Mouse (Mus musculus): ENCODE data around the gene Gtf3c2. TPM values are rescaled to one million over a fixed set of nuclear protein-coding genes. Genes with fewer than 3 reads are reported as not detected.
A peak's percentile ranks its signal among the peaks of the same experiment; 100 is the strongest.
"Not testable (repeated sequence)": the region's sequence is repeated elsewhere in the genome, so short reads cannot be mapped to it uniquely, and the experiment has no call there.

Gtf3c2 gene
- polyA plus RNA-seq, 1 experiment from 2014 or later, result 70.3 TPM

GRCm38 (mm10) chr5:31219070-31219469 is 39.1 kb upstream of the Gtf3c2 start:
- Histone ChIP-seq H3K4me2 (ENCODE audit: low read length) (peak overlapping the region; percentile 85), H3K9me3 (ENCODE audit: control insufficient read depth, low read length) (no peaks in the 10 kb centered on the region), H3K4me3 (ENCODE audit: low read depth, low read length) (peak overlapping the region; percentile 98), H3K9ac (ENCODE audit: low read length) (peak overlapping the region; percentile 13; the same call in 1 of the 2 replicates), H3K27me3 (replicated peaks; ENCODE audit: control insufficient read depth, insufficient read depth, low read length) (no peaks in the 10 kb centered on the region), H3K4me1 (replicated peaks; ENCODE audit: control insufficient read depth, insufficient read depth, low read length) (peaks cover 6% of the 10 kb centered on the region; the same call in 1 of the 2 replicates), H3K36me3 (ENCODE audit: control insufficient read depth, insufficient read depth, low read length) (no peaks in the 10 kb centered on the region), H3K27ac (ENCODE audit: low read depth) (no peak overlapping the region)
- 0% methylated on average over 2 of the region's 2 CpGs for WGBS
- no peak for DNase-seq (ENCODE audit: low spot score)
- no peak for ATAC-seq (replicated peaks; ENCODE audit: low FRiP score, low TSS enrichment, low read depth)

- ATAC-seq (replicated peaks; ENCODE audit: low FRiP score, low TSS enrichment, low read depth) (no peak), DNase-seq (ENCODE audit: low spot score) (no peak)
- H3K9me3 ChIP-seq (ENCODE audit: control insufficient read depth, low read length), result no peaks in the 10 kb centered on the region
- no peak overlapping the region for H3K9ac ChIP-seq (ENCODE audit: low read length)
- no peak overlapping the region for H3K4me2 ChIP-seq (ENCODE audit: low read length)
- no peak overlapping the region for H3K27ac ChIP-seq (ENCODE audit: low read depth)
- no peaks in the 10 kb centered on the region for H3K27me3 ChIP-seq (replicated peaks; ENCODE audit: control insufficient read depth, insufficient read depth, low read length)
- peaks cover 6% of the 10 kb centered on the region; the same call in 1 of the 2 replicates for H3K4me1 ChIP-seq (replicated peaks; ENCODE audit: control insufficient read depth, insufficient read depth, low read length)
- whole genome bisulfite sequencing, result 44% methylated on average over 6 of the region's 7 CpGs
- H3K36me3 ChIP-seq (ENCODE audit: control insufficient read depth, insufficient read depth, low read length), result no peaks in the 10 kb centered on the region
- H3K4me3 ChIP-seq (ENCODE audit: low read depth, low read length), result no peak overlapping the region
These were observed 38.4 kb upstream of the Gtf3c2 start for GRCm38 (mm10) chr5:31218294-31218693.

- not testable (repeated sequence) for DNase-seq (ENCODE audit: low spot score); H3K4me3 ChIP-seq (ENCODE audit: low read depth, low read length)
These were observed 36.6 kb upstream of the Gtf3c2 start for GRCm38 (mm10) chr5:31216554-31216953.

DNA sequence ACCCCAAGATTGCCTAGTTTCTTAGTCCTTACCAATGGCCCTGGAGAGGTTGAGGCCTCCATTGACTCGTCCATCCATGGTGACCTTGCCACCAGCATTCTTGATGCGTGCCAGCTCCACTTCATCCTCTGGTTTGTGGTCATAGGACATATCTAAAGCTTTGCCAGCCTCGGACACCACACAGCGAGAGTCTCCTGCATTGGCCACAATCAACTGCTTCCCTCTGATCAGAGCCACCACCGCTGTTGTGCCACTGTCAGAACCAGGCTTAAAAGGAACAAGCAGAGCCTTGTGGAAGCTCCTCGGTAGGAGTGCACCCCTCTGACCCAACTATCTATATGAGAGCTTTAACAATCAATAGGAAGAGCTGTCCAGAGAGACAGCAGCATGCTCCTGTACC is 24.5 kb upstream of the Gtf3c2 start:
- H3K4me2 ChIP-seq (ENCODE audit: low read length), result no peak overlapping the region
- no peaks in the 10 kb centered on the region for H3K27me3 ChIP-seq (replicated peaks; ENCODE audit: control insufficient read depth, insufficient read depth, low read length)
- ATAC-seq (replicated peaks; ENCODE audit: low FRiP score, low TSS enrichment, low read depth), result no peak
- no peak overlapping the region for H3K27ac ChIP-seq (ENCODE audit: low read depth)
- peaks cover 65% of the 10 kb centered on the region for H3K36me3 ChIP-seq (ENCODE audit: control insufficient read depth, insufficient read depth, low read length)
- 94% methylated on average over 6 of the region's 6 CpGs for WGBS
- no peak for DNase-seq (ENCODE audit: low spot score)
- no peak overlapping the region for H3K9ac ChIP-seq (ENCODE audit: low read length)
- peaks cover 4% of the 10 kb centered on the region for H3K9me3 ChIP-seq (ENCODE audit: control insufficient read depth, low read length)
- H3K4me3 ChIP-seq (ENCODE audit: low read depth, low read length), result no peak overlapping the region
- H3K4me1 ChIP-seq (replicated peaks; ENCODE audit: control insufficient read depth, insufficient read depth, low read length), result peaks cover 14% of the 10 kb centered on the region

More at GRCm38 (mm10) chr5:31216554-31216953, 36.6 kb upstream of the Gtf3c2 start:
- H3K9me3 ChIP-seq (ENCODE audit: control insufficient read depth, low read length); H3K27ac ChIP-seq (ENCODE audit: low read depth); ATAC-seq (replicated peaks; ENCODE audit: low FRiP score, low TSS enrichment, low read depth); H3K9ac ChIP-seq (ENCODE audit: low read length); H3K36me3 ChIP-seq (ENCODE audit: control insufficient read depth, insufficient read depth, low read length); H3K4me2 ChIP-seq (ENCODE audit: low read length); H3K4me1 ChIP-seq (replicated peaks; ENCODE audit: control insufficient read depth, insufficient read depth, low read length); H3K27me3 ChIP-seq (replicated peaks; ENCODE audit: control insufficient read depth, insufficient read depth, low read length): not testable (repeated sequence)
- WGBS, result 87% methylated on average over 6 of the region's 6 CpGs

GRCm38 (mm10) chr5:31203866-31204265 is 23.9 kb upstream of the Gtf3c2 start:
- no peak for DNase-seq (ENCODE audit: low spot score)
- H3K4me3 ChIP-seq (ENCODE audit: low read depth, low read length), result no peak overlapping the region
- peaks cover 14% of the 10 kb centered on the region for H3K4me1 ChIP-seq (replicated peaks; ENCODE audit: control insufficient read depth, insufficient read depth, low read length)
- no peaks in the 10 kb centered on the region for H3K27me3 ChIP-seq (replicated peaks; ENCODE audit: control insufficient read depth, insufficient read depth, low read length)
- H3K27ac ChIP-seq (ENCODE audit: low read depth), result no peak overlapping the region
- H3K4me2 ChIP-seq (ENCODE audit: low read length), result no peak overlapping the region
- peaks cover 71% of the 10 kb centered on the region for H3K36me3 ChIP-seq (ENCODE audit: control insufficient read depth, insufficient read depth, low read length)
- H3K9ac ChIP-seq (ENCODE audit: low read length), result no peak overlapping the region
- WGBS, result 87% methylated on average over 2 of the region's 2 CpGs
- peaks cover 4% of the 10 kb centered on the region for H3K9me3 ChIP-seq (ENCODE audit: control insufficient read depth, low read length)
- ATAC-seq (replicated peaks; ENCODE audit: low FRiP score, low TSS enrichment, low read depth), result no peak

GRCm38 (mm10) chr5:31202933-31203332 is 23.0 kb upstream of the Gtf3c2 start:
- H3K36me3 ChIP-seq (ENCODE audit: control insufficient read depth, insufficient read depth, low read length), result peaks cover 79% of the 10 kb centered on the region
- peaks cover 14% of the 10 kb centered on the region for H3K4me1 ChIP-seq (replicated peaks; ENCODE audit: control insufficient read depth, insufficient read depth, low read length)
- H3K27me3 ChIP-seq (replicated peaks; ENCODE audit: control insufficient read depth, insufficient read depth, low read length), result no peaks in the 10 kb centered on the region
- H3K27ac ChIP-seq (ENCODE audit: low read depth), result peak overlapping the region; percentile 60; the same call in 1 of the 2 replicates
- H3K9me3 ChIP-seq (ENCODE audit: control insufficient read depth, low read length), result peaks cover 4% of the 10 kb centered on the region
- peak overlapping the region; percentile 56 for H3K4me2 ChIP-seq (ENCODE audit: low read length)
- no peak for DNase-seq (ENCODE audit: low spot score)
- no peak for ATAC-seq (replicated peaks; ENCODE audit: low FRiP score, low TSS enrichment, low read depth)
- H3K4me3 ChIP-seq (ENCODE audit: low read depth, low read length), result peak overlapping the region; percentile 55
- WGBS, result 88% methylated on average over 7 of the region's 7 CpGs
- H3K9ac ChIP-seq (ENCODE audit: low read length), result no peak overlapping the region

DNA sequence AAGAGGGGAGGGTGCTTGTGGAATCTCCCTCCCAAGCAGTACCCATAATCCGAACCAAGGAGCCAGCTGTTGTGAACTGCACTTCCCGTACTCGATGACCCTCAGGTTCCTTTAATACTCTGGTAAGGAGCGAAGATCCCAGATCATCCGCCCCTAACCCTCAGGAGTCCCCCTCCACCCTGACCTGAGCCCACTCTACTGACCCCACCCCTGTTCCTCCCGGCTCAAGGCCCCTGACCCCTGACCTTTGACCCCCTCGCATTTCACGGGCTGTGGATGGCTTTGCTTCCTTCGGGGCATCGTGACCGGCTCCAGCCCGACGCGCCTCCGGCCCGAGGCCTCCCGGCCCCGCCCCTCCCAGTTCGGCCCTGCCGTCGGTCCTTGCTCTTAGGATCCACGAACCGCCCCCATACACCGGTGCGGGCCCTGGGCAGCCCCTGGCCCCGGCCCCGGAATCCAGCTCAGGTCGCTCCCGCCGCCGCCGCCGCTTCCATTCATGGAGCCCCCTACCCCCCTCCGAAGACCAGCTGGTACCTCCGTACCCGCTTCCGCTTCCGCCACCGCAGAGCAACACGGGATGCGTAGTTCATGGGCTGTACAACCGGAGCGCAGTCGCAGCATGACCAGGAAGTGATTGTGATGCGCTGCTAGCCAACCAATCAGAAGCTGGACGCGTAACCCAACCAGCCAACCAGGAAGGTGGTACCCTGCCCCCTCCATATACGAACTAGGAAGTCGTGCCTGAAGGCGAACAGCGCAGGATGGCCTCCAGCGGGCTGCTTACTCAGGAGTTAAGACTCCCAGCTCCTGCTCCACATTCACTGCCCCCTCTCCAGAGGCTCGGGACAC is 22.0 kb upstream of the Gtf3c2 start, which contains the start of gene Zfp513:
Gene Zfp513 (minus strand): TSS at position 562 of the 849 bp plus-strand sequence.
- DNase-seq (ENCODE audit: low spot score), result peak; percentile 94
- 1% methylated on average over 53 of the region's 53 CpGs for WGBS
- peak within 1 kb of the TSS; percentile 76 for H3K9ac ChIP-seq (ENCODE audit: low read length)
- peaks cover 4% of the 10 kb centered on the region for H3K9me3 ChIP-seq (ENCODE audit: control insufficient read depth, low read length)
- peak within 1 kb of the TSS; percentile 60 for H3K27ac ChIP-seq (ENCODE audit: low read depth)
- peaks cover 14% of the 10 kb centered on the region for H3K4me1 ChIP-seq (replicated peaks; ENCODE audit: control insufficient read depth, insufficient read depth, low read length)
- peaks cover 79% of the 10 kb centered on the region for H3K36me3 ChIP-seq (ENCODE audit: control insufficient read depth, insufficient read depth, low read length)
- H3K4me3 ChIP-seq (ENCODE audit: low read depth, low read length), result peak within 1 kb of the TSS; percentile 55
- peak; percentile 96 for ATAC-seq (replicated peaks; ENCODE audit: low FRiP score, low TSS enrichment, low read depth)
- H3K27me3 ChIP-seq (replicated peaks; ENCODE audit: control insufficient read depth, insufficient read depth, low read length), result no peaks in the 10 kb centered on the region
- H3K4me2 ChIP-seq (ENCODE audit: low read length), result peak within 1 kb of the TSS; percentile 64

GRCm38 (mm10) chr5:31201042-31201741 is 21.2 kb upstream of the Gtf3c2 start:
- peak overlapping the region; percentile 49; the same call in 1 of the 2 replicates for H3K27ac ChIP-seq (ENCODE audit: low read depth)
- WGBS, result 18% methylated on average over 13 of the region's 13 CpGs
- H3K27me3 ChIP-seq (replicated peaks; ENCODE audit: control insufficient read depth, insufficient read depth, low read length), result no peaks in the 10 kb centered on the region
- H3K9me3 ChIP-seq (ENCODE audit: control insufficient read depth, low read length), result peaks cover 4% of the 10 kb centered on the region
- DNase-seq (ENCODE audit: low spot score), result peak; percentile 58
- ATAC-seq (replicated peaks; ENCODE audit: low FRiP score, low TSS enrichment, low read depth), result no peak
- H3K9ac ChIP-seq (ENCODE audit: low read length), result peak overlapping the region; percentile 76
- H3K4me2 ChIP-seq (ENCODE audit: low read length), result peak overlapping the region; percentile 64
- H3K4me3 ChIP-seq (ENCODE audit: low read depth, low read length), result peak overlapping the region; percentile 55
- H3K4me1 ChIP-seq (replicated peaks; ENCODE audit: control insufficient read depth, insufficient read depth, low read length), result peaks cover 14% of the 10 kb centered on the region
- H3K36me3 ChIP-seq (ENCODE audit: control insufficient read depth, insufficient read depth, low read length), result peaks cover 80% of the 10 kb centered on the region

Measured in intestine, embryonic 14.5 days (tissue).